Mouse (Mus musculus) T-cell, adult 2 months (primary cell): Measurements from ENCODE around the gene Inhbb.

Experiments
- DNase-seq: peaks from one replicate; pipeline ENCODE4 v3.0.0; 2022; ENCODE audit warnings: low spot score

Gene Inhbb

GRCm38 (mm10) chr1:119419151-119420105, 2.6 kb downstream of the Inhbb start:
- no peak for DNase-seq

- DNase-seq = no peak
Observed at GRCm38 (mm10) chr1:119417991-119418390, 4.1 kb downstream of the Inhbb start.

GRCm38 (mm10) chr1:119417542-119417941, 4.5 kb downstream of the Inhbb start:
- no peak for DNase-seq

GRCm38 (mm10) chr1:119416610-119417009, 5.4 kb downstream of the Inhbb start:
- DNase-seq = no peak

GRCm38 (mm10) chr1:119416177-119416576, 5.9 kb downstream of the Inhbb start:
- DNase-seq = no peak

- DNase-seq = no peak
Observed at GRCm38 (mm10) chr1:119415151-119415550, 6.9 kb downstream of the Inhbb start.

- no peak for DNase-seq
Observed at GRCm38 (mm10) chr1:119410661-119411060, 11.4 kb downstream of the Inhbb start.

GRCm38 (mm10) chr1:119409599-119410168, 12.4 kb downstream of the Inhbb start:
- no peak for DNase-seq

- DNase-seq = no peak
Observed at GRCm38 (mm10) chr1:119409106-119409505, 12.9 kb downstream of the Inhbb start.

- DNase-seq = no peak
Observed at GRCm38 (mm10) chr1:119407691-119408315, 14.2 kb downstream of the Inhbb start.

- DNase-seq = no peak
Observed at GRCm38 (mm10) chr1:119404798-119405197, 17.2 kb downstream of the Inhbb start.

- DNase-seq = no peak
Observed at GRCm38 (mm10) chr1:119404341-119404740, 17.7 kb downstream of the Inhbb start.

GRCm38 (mm10) chr1:119401249-119401648, 20.8 kb downstream of the Inhbb start:
- no peak for DNase-seq

GRCm38 (mm10) chr1:119398640-119399039, 23.4 kb downstream of the Inhbb start:
- no peak for DNase-seq

- no peak for DNase-seq
Observed at GRCm38 (mm10) chr1:119397839-119398238, 24.2 kb downstream of the Inhbb start.

- DNase-seq = no peak
Observed at GRCm38 (mm10) chr1:119391311-119391710, 30.7 kb downstream of the Inhbb start.

- DNase-seq = no peak
Observed at GRCm38 (mm10) chr1:119390676-119391075, 31.4 kb downstream of the Inhbb start.

GRCm38 (mm10) chr1:119389771-119390500, 32.1 kb downstream of the Inhbb start:
- DNase-seq = no peak

- DNase-seq = no peak
Observed at GRCm38 (mm10) chr1:119388664-119389396, 33.2 kb downstream of the Inhbb start.

GRCm38 (mm10) chr1:119386306-119386705, 35.7 kb downstream of the Inhbb start:
- no peak for DNase-seq

- DNase-seq = no peak
Observed at GRCm38 (mm10) chr1:119383916-119384315, 38.1 kb downstream of the Inhbb start.
